Mouse (Mus musculus) WW6 (cell line): ENCODE measurements around the gene Clcn6.

Experiments
- DNase-seq: peaks from one replicate; pipeline ENCODE4 v3.0.0-alpha.2; 2013; ENCODE audit warnings: low read depth, low spot score

Clcn6 gene

DNA sequence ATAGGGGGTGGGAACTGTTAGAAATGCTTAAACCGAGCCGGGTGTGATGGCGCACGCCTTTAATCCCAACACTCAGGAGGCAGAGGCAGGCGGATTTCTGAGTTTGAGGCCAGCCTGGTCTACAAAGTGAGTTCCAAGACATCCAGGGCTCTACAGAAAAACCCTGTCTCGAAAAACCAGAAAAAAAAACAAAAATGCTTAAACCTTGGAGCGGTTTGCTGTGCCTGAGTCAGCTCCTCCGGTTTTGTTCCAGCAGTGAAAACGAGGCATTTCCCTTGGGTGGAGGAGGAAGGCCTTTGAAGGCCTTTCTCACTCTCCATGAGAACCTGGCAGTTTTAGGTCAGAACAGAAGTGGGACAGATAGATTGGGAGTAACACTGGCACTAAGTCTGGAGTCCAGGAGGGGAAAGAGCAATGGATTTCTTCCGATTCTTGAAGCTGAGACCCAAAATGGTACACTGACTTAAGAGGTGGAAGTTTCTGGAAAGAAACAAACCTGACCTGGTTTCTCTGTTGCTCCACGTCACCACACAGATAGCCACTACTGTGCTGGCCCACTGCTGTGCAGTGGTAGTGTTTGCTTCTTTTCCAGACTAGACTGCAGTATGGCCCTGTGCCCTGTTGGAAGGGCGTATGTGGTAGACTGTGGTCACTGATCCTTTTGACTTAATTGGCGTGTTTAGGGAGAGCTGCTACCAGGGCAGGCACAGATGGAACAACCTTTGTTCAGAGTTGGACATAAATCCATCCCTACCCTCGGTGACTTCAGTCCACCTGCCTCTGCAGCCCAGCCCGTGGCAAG is 1.6 kb upstream of the Clcn6 start:
- no peak for DNase-seq

DNA sequence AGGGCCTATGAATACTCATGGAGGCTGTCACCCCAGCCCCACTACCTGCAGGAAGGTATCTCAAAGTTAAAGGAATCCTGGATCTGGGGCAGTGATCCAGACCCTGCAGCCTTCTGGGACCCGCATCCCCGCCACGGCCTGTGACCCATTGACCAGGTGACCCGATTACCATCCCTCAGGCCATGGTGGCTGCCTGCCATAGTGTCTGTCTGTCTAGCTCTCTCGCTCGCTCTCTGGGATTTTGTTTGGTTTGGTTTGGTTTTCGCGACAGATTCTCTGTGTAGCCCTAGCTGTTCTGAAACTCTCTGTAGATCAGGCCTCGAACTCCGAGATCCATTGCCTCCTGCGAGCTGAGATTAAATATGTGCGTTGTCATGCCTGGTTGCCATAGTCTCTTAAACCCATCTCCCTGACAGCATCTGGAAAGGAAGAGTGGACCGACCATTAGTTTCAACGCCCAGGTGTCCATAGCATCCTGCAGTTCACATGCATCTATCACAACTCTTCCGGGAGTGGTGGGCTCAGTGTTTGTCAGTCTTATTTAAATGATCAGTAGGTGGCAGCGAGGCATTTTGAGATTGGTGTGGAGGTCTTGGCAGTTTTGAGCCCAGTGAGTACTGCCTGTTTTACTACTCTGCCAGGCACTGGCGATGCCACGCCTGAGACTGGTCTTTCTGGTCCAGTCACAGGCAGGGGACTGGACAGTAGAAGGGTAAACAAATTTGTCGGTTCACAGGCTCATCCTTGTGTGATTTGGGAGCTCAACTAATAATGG is 820 bp upstream of the Clcn6 start:
- no peak for DNase-seq

DNA sequence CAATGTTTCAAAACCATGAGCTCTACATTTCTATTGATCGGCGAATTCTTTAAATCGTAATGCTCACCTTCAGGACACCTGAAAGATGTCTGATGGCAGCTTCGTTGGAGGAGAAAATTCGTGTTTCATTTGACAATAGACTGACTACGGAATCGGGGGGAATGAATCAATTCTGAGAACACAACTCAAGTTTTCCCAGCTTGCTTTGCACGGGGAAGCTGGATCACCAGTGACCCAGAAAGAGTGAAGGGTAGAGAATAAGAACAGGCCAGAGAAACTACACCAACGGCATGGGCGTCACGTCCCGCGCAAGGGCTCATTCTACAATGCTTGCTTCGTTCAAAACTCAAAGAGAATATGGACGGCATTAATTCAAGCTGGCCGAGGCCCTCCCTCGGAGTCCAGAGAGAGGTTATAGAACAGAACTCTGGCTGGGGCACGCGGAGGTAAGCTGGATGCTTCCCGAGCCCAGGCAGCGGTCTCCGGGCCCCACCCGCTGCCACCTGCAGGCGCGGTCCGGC is 482 bp downstream of the Clcn6 start:
- no peak for DNase-seq

DNA sequence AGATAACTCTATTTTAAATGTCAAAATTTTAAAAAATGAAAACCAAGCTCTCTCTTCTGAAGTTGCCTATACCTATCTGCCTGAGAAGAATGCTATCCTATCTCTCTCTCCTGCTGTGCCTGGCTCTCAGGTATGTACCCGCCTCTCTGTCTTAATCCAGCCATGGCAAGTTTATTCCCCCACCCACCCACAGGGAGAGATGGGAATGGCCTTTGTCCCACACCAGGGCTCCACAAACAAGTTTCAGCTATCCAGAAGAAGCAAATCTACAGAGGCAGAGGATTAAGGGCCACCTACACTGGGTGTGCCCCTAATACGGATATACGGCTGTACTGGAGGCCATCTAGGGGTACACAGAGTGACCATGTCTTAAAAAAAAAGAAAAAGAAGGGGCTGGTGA is 3.2 kb downstream of the Clcn6 start:
- no peak for DNase-seq

DNA sequence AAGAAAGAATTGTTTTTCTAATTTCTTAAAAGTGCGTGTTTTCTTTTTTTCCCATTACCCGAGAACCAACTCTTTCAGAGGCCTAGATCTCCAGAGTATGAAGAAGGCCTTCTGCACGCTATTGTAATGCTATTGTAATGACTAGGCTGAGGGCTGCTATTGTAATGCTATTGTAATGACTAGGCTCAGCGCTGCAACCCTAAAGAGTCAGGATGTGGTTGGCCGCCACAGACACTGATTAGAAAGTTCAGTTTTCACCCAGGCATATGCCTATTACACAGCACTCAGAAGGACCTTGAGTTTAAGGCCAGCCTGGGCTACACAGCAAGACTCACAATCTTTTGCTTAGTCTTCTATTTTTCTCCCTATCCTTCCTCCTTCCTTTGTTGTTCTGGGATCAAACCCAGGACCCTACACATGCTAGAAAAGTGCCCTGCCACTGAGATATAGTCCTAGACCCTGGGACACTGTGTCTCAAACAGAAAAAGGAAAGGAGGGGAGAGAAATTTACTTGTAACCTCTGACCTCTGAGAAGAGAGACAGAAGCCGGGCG is 4.7 kb downstream of the Clcn6 start:
- no peak for DNase-seq

DNA sequence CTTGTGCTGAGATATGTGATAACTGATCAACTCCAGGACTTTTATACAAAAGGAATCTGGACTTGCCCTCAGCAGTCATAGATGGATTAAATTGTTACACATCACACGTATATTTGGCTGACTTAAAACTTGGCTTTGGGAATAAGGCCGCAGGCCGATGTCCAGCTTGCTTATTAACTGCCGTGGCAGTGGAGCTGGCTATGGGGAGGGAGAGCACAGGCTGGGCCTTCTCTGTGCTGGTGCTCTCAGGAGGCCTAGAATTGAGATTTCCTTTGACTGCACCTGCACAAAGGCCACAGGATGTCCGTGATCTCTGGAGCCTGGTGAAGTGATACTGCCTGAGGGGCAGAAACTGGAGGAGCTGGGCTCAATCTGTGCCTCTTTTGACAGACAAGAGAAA is 8.1 kb downstream of the Clcn6 start:
- DNase-seq = no peak

DNA sequence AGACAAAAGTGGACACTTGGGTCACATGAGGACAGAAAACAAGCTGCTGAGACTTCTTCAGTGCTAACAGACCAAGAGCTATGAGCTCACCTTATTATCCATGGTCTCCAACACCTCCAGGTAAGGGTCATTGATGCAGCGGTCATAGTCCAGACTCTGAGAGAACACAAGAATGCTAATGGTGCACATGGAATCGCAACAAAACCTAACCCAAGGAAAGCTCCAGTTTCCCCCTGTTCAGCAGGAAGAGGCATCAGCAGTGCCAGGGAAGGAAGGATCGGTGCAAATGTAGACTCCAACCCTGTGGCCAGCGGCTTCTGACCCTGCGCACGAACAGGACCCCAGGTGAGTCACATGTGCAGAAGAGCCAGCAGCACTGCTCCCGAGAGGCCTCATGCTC is 9.3 kb downstream of the Clcn6 start:
- no peak for DNase-seq

DNA sequence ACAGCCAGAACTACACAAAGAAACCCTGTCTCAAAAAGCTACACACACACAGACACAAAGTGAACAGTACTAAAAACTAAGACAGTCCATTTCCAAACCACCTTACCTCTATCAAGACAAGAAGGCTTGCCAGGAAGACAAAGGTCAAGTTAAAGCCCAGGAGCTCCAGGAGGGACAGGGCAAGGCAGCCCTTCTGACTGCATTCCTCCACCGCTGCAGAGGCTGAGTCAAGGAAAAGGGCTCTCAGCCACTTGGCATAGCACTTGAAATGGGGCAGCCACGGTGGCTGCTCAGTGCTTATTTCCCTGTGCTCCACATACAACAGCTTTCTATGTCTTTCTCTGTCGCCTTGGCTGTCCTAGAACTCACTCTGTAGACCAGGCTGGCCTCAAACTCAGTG is 14.6 kb downstream of the Clcn6 start:
- no peak for DNase-seq

DNA sequence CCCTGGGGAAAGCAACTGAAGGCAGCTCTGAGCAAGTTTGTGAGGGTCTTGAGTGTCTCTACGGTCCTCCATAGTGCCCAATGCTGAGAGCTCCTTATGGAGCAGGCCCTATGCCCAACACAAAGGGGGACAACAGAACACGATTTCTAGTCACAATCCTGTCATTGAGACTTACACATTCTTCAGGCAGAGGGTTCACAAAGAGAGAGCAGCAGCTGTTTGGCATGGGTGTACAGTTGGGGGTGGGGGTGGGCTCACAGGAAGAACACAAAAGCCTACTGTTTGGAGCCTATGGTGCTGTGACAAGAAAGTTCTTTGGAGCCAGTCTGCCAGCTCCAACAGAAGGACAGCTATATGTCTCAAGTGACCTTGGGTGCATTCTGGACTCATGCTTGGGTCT is 20.2 kb downstream of the Clcn6 start:
- no peak for DNase-seq

DNA sequence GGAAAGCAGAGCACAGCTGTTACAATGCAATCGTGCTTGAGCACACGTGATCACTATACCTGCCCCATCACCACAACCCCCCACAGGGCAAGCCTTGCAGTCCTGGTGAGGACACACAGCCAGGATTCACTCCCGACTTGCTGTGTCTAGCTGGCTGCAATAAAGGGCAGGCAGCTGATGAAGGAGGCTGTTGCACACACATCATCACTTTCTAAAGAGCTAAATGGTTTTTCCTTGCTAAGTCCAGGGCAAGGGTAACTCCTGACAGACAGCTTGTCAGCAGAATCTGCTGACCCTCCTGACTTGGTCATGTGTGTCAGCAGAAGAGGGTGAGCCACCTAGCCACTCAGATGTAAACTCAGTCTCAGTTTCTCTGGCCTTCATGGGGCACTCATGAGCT is 21.6 kb downstream of the Clcn6 start:
- no peak for DNase-seq

DNA sequence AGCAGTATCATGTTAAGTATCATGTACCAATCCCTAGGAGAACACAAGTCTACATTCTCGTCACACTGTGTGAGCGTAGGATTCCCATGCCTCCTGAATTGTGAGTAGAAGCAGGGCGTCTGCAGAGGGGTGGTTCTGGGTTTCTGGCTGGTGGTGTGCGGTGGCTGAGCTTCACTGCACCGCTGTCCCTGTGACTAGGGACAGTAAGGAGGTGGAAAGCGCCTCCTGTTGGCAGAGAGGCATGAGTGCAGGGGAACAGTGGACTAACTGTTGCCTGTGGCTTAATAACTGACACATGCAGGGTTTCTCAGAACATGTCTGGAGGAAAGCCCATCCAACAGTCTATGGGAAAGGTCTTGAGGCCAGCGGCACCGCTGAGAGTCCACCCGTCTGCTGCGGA is 23.2 kb downstream of the Clcn6 start:
- DNase-seq = no peak

DNA sequence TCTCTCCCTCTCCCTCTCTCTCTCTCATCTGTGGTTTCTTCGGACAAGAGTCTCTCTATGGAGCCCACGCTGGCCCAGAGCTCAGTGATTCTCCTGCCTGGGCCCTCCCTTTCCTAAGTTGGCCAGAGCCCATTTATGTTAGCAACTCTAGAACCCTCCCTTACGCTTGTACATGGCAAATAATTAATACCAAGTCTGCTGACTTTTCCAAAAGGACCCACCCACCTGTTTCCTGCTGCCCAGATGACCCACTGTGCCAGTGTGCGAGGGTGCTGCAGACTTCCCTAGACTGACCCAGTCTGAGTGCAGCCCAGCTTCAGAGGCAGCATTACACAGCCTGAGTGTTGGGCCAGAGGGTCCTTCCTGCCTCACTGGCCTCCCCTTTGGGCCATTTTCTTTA is 26.4 kb downstream of the Clcn6 start:
- no peak for DNase-seq

DNA sequence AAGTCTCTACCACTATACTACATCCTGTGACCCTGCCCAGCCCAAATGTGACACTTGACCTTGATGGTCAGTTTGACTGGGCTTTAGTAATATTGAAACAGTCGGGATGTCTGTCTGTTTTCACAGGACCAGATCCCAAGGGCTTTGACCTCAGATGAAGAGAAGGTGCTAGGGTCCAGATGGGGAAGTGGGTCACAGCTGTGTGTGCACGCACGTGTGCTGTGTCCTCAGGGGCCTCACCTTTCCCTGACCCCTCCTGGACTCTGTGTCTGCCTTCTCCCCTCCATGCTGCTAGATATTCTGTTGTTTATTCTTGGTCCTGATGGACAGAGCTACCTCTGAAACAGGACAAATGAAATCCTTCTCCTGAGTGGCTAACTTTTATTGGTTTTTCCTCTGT is 27.3 kb downstream of the Clcn6 start:
- DNase-seq = no peak

DNA sequence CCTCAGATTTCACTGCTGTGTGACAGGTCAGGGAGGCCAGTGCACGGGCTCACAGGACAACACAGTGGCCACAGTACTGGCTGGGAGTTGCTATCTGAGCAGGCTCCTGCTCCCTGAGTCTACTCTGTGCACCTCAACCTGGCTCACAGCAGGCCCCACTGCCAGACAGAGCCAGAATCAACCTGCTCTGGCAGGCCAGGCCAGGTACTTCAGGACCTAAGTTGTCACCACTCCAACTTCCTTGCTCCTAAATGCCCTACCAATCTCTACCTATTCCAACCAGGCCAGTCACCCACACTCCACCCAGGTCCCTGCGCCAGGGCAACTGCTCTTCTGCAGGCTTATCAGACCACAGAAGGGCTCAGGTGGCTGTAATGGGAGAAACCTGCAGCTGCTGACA is 29.0 kb downstream of the Clcn6 start:
- no peak for DNase-seq

DNA sequence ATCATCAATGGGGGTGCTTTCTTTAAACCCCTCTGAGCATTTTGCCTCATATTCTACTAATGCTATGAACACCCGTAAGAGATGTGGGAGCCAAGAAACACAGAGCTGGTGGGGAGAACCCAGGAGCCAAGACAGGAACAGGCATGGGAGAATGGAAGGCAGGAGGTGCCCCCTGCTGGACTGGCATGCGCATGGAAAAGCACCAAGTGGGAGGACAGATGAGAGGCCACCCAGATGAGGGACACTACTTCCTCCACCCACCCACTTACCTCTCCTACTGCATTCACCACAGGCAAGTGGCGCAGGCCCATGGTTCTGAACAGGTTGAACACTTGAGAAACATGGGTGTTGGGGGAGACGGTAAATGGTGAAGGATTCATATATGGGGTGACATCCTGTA is 30.2 kb downstream of the Clcn6 start:
- DNase-seq = no peak

DNA sequence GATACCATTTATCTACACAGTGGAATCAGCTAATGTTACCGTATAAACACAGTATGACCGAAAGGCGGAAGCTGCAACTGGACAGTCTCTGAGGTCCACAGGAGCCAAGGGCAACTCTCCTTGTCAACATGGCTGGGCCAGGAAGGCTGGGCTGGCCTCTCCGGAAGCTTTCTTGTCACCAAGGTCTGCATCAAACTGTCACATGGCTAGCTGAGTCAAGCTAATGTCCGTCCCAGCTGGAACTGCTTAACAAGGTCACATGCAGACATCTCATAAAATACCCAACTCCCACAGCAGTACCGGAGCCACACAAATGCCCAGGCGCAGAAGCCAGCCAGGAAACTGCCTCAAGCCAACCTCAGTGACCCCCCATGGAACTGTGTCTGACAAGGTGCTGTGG is 34.3 kb downstream of the Clcn6 start:
- DNase-seq = no peak

DNA sequence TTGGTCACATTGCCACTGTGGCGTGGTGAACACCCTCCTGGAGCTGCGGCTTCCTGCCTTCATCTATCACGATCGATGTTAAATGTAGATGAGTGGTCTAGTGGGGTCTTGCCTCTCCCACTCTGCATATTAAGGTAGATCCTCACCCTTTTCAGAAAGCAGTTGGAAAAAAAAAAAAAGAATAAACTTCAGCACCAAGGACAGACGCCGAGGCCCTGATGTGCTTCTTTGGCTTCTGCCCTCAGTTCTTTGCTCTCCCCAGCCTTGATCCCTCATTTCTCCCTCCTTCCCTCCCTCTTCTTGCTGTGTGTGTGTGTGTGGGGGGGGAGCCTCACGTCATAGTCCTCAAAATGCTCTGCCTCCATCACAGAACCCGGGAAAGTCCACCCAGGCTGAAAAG is 36.8 kb downstream of the Clcn6 start:
- DNase-seq = no peak

DNA sequence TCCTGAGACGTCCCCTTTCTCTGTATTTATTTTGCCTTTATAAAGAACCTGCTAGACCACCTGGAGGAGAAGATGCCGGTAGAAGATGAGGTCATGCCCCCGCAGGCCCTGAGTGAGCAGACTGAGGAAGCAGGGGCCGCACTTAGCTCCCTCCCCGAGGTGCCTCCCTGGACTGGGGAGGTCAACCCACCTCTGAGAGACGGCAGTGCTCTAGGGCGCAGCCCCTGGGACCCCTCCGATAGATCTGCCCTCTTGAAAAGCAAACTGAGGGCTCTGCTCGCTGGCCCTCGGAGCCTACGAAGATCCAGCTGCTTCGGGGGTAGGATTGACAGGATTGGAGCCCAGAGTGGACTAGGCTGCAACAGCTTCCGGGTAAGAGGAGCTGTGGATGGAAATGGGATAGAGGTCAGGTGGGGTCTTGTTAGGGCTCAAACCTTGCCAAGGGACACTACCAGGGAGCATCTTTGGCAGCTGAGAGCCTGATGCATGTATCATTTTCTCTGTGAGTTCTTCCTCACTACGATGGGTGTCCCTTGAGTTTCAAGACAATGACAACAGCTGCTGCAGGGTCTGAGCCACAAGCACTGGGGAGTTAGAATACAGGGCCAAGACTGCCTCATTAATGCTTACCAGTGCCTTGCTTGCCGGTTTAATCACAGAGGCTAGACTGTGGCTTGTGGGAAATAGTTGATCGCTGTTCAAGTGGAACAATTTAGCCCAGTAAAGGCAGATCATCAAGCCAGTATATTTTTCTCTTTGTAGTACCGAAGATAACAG is 37.4 kb downstream of the Clcn6 start:
- DNase-seq = no peak

DNA sequence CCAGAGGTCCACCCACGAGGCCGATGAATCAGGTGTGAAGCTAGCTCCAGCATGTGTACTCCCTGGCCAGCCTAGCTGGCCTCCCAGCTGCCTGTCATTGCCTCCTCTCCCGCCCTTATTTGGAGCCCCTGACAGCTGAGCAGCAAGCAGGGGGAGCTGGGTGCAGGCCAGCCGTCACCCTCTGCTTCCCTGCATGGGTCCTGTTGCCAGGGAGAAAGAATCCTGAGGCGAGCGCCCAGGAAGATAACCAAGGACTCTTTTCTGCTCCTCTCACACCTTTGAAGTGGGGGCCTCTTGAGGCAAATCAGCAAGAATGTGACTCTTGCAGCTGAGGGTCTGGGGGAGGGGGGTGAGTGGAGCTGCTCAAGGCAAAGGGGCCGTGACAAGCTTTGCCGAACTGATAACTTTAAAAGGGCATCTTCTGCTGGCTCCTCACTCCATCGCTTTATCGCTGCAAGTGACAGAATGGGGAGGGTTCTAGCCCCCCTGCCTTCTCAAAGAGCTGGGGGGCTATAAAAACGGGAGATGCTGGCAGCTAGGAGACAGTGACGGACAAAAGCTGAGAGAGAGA is 38.3 kb downstream of the Clcn6 start, which contains the start of gene Nppa:
TSS of gene Nppa (plus strand) at position 521 of the 571 bp plus-strand sequence.
- DNase-seq = no peak

DNA sequence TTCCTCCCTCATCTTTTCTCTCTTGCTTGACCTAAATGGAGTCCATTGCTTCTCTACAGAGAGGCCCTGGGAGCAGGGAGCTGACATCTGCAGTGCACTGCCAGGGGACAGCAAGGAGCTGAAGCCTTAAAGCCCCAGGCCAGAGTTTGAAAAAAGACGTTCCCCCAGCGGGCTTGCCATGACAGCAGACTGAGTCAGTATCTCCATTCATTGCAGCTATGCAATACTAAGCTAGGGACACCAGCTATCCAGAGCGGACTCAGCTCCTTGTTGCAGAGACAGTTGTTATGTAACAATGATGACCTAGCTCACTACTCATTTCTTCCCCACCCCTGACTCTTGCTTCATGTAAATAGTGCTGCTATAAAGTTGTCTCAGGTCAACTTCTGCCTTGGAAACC is 43.3 kb downstream of the Clcn6 start:
- DNase-seq = no peak

DNA sequence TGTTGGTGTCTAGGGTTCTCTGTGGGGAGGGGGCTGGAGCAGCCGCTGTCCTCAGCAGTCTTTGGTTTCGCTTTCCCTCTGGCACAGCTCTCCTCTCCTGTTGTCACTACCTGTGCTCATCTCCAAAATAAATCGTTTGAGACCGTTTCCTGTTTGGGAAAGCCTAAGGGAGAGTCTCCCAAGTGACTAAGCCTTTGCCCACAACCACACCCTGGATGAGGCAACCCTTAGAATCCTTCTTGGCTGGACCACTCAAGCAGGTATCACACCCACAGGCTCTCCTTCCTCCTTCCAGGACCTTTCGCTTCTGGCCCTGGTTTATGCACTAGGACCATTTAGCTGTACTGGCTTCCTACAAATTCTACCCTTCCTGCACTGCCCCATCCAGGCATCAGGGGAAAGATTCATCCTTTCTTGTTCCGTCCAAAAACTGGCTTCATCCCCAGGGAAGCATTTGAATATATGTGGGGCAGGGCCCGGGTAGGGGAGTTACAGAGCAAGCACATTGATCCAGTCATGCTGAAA is 45.0 kb downstream of the Clcn6 start:
- no peak for DNase-seq
